Mouse (Mus musculus) kidney, postnatal 36 days (tissue): ENCODE data around the gene Gm4214.
"Not testable (repeated sequence)": the region's sequence is repeated elsewhere in the genome, so short reads cannot be mapped to it uniquely, and the experiment has no call there.

Experiments
- DNase-seq, 2 experiments: peaks; one replicate each; pipeline ENCODE4 v3.0.0; 2021 to 2022; ENCODE audit warnings: mixed read lengths in 2 of 2

The Gm4214 gene

DNA sequence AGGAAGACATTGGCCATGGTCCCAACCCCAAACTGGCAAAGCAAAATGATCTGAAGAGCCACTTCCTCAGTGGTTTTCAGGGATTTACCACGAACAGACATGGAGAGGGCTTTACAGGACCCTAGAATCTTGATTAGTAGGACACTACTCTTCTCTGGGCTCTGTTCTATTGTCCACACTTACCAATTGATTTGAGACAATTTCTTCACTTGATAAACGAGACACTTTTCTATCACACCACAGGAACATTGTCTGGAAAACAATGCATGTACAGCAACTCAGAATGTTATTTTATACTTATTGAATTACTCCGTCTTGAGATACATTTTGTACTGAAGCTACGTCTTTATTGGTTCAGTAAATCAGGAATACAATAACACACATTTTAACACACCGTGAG, at the start of gene Gm4214:
Gene Gm4214 (minus strand): TSS at position 101 of the 400 bp plus-strand sequence.
- DNase-seq: not testable (repeated sequence)

GRCm38 (mm10) chr7:23019823-23020222, 35.4 kb upstream of the Gm4214 start, which contains the start of gene Gm4216:
TSS of gene Gm4216 (minus strand) at chr7:23019923.
- not testable (repeated sequence) for DNase-seq
